Mouse (Mus musculus) kidney, adult 2 months (tissue): ENCODE measurements around the gene Camk2d. TPM values are rescaled to one million over a fixed set of nuclear protein-coding genes. Genes with fewer than 3 reads are reported as not detected.

ENCODE experiments used
- DNase-seq: peaks from one replicate; pipeline ENCODE4 v3.0.0; 2021
- H3K27ac ChIP-seq: fragments of 200-500 bp; 2 replicates; pipeline ENCODE4 v1.5.1; 2012; ENCODE audit warnings: low read depth, low read length, control low read depth, inconsistent platforms; ENCODE audit not compliant: insufficient read depth
- H3K27me3 ChIP-seq: fragments of 200-500 bp; replicated peaks from 2 replicates; pipeline ENCODE4 v1.6.1; 2012; ENCODE audit warnings: mild to moderate bottlenecking, moderate library complexity, low read length, inconsistent platforms; ENCODE audit not compliant: control insufficient read depth, insufficient read depth
- H3K36me3 ChIP-seq: fragments of 200-500 bp; 2 replicates; pipeline ENCODE4 v1.6.1; 2012; ENCODE audit warnings: mild to moderate bottlenecking, moderate library complexity, low read length, inconsistent platforms; ENCODE audit not compliant: control insufficient read depth, insufficient read depth
- H3K4me1 ChIP-seq: fragments of 200-500 bp; 2 replicates; pipeline ENCODE4 v1.6.1; 2011; ENCODE audit warnings: low read length; ENCODE audit not compliant: control insufficient read depth, insufficient read depth
- H3K4me3 ChIP-seq: fragments of 200-500 bp; 2 replicates; pipeline ENCODE4 v1.5.1; 2011; ENCODE audit warnings: mild to moderate bottlenecking, low read depth, low read length, control low read depth; ENCODE audit not compliant: insufficient read depth
- CTCF ChIP-seq: fragments of 200-500 bp; conservative IDR thresholded peaks from 2 replicates; pipeline ENCODE4 v1.5.1; 2011; ENCODE audit warnings: low read depth, mild to moderate bottlenecking, control low read depth, low read length, moderate library complexity, mixed read lengths; ENCODE audit not compliant: insufficient read depth, insufficient read length
- POLR2A ChIP-seq: fragments of 200-500 bp; IDR thresholded peaks from one replicate; pipeline ENCODE4 v1.6.1; 2011; ENCODE audit warnings: low read depth, low read length, control low read depth
- WGBS: fragments of 180-500 bp; shearing (Covaris S2); methylation state at CpG from one replicate; pipeline ENCODE4 v1.1.7; 2018; 5-methylcytosine and 5-hydroxymethylcytosine counted together
- polyA plus RNA-seq: library from polyadenylated mRNA; depleted of rRNA; stranded (reverse); fragments of >200 nt; gene quantifications from 2 replicates; pipeline ENCODE4 v1.2.3, GENCODE M21; 2012

Gene Camk2d
- polyA plus RNA-seq, 1 experiment, result 37.9 TPM

DNA sequence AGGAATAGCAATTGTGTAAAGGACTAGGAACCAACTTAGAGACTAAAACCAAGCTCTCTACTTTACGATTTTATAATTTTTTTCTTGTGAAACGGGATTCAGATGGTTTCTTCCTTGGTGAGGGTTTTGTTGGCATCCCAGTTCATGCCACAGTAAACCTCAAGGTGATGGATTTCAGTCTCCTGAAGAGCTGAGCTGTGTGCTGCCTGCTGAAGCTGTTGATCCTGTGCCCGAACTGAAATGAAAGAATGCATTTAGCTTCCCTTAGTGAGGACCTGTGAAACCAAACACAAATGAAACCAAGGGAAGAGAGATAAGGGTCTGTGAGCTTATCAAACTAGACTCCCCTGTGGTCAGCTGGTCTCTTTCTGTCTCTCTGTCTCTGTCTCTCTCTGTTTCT lies 103.6 kb downstream of the Camk2d start:
- Histone ChIP-seq H3K4me1 (peaks cover 4% of the 10 kb centered on the region; the same call in 1 of the 2 replicates), H3K27ac (no peak overlapping the region), H3K36me3 (no peaks in the 10 kb centered on the region), H3K27me3 (no peaks in the 10 kb centered on the region), H3K4me3 (no peak overlapping the region)
- DNase-seq, result no peak
- TF ChIP-seq CTCF (no peak), POLR2A (no peak)
- WGBS, result 89% methylated on average over 3 of the region's 3 CpGs

DNA sequence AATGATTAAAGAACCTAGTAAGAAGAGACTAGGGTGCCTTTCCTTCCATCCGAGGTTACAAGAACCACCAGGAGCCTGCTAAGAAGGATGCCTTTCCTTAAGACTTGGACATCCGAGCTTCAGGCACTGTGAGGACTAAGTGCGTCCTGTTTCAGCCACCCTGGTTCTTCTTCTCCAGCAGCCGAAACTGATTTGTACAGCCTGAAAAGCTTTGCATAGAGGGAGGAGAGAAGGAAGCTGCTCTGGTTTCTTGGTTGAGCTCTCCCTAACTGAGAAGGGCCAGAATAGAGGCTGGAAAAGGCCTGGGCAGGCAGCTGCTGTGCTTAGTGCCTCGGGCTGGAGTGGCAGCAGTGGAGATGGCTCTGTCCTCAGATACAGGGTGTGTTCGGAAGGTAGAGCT lies 105.0 kb downstream of the Camk2d start:
- Histone ChIP-seq H3K27me3 (no peaks in the 10 kb centered on the region), H3K27ac (no peak overlapping the region), H3K4me3 (no peak overlapping the region), H3K4me1 (no peaks in the 10 kb centered on the region), H3K36me3 (no peaks in the 10 kb centered on the region)
- 90% methylated on average over 6 of the region's 6 CpGs for WGBS
- no peak for TF ChIP-seq CTCF
- TF ChIP-seq POLR2A, result no peak
- DNase-seq, result no peak

DNA sequence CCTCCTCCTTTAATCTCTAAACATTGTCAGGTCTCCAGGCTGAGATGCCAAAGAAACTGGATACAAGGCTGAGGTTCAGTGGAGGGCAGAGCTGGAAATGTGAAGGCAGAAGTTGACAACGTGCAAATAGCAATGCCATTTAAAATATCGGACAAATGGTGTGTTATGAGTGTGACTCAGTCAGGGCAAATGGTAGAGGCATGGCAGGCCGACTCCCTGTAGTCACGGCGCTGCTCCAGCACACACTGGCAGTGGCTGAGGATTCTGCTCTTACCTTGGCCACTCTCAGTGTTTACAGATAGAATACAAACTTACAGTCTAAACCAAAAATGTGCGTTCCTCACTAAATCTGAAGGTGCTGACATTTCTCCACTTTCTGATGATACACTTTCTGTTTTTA lies 105.5 kb downstream of the Camk2d start:
- Histone ChIP-seq H3K27ac (no peak overlapping the region), H3K4me1 (no peaks in the 10 kb centered on the region), H3K27me3 (no peaks in the 10 kb centered on the region), H3K4me3 (no peak overlapping the region), H3K36me3 (no peaks in the 10 kb centered on the region)
- 83% methylated on average over 6 of the region's 6 CpGs for WGBS
- TF ChIP-seq CTCF (no peak), POLR2A (no peak)
- DNase-seq, result no peak

DNA sequence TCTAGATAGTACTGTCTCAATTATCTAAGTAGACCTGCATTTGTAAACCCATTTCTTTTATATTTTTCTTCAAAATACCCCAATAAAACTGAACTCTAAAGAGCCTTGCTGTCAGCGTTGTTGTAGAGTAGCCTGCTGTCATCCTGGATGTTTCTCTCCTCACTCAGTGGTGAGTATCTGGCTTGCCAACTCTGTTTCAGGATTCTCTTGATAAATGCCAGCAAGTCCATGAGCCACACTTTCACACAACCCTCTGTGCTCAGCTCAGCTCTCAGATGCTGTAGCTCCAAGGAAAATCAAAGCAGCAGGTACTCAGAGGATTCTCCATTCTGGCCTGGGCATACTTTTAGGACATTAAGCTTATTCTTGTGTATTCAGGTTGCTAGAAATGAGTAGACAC lies 109.4 kb downstream of the Camk2d start:
- 95% methylated on average over 1 of the region's 1 CpGs for WGBS
- DNase-seq, result no peak
- Histone ChIP-seq H3K27me3 (no peaks in the 10 kb centered on the region), H3K27ac (no peak overlapping the region), H3K4me3 (no peak overlapping the region), H3K4me1 (no peaks in the 10 kb centered on the region), H3K36me3 (no peaks in the 10 kb centered on the region)
- no peak for TF ChIP-seq CTCF

DNA sequence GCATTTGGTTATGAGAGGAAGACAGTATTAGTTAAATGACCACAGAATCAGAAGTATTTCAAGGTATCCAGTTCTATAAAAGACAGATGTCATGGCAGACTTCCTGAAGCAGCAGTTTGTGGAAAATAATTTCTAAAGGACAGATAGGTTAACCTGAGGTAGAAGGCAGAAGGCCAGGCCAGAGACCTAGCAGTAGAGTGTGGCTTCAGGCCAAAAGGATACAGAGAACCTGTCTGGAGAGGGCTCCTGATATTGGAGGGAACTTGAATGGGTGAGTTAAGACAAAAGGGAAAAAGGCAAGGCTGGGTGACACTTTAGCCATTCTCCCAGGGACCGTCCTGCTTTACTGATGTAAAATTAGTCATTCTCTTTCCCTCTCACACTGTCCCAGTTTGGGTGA lies 118.2 kb downstream of the Camk2d start:
- WGBS, result 98% methylated on average over 1 of the region's 1 CpGs
- Histone ChIP-seq H3K27ac (no peak overlapping the region), H3K27me3 (no peaks in the 10 kb centered on the region; the same call in 1 of the 2 replicates), H3K4me3 (no peak overlapping the region), H3K4me1 (no peaks in the 10 kb centered on the region), H3K36me3 (no peaks in the 10 kb centered on the region)
- TF ChIP-seq POLR2A (no peak), CTCF (no peak)
- DNase-seq, result no peak

DNA sequence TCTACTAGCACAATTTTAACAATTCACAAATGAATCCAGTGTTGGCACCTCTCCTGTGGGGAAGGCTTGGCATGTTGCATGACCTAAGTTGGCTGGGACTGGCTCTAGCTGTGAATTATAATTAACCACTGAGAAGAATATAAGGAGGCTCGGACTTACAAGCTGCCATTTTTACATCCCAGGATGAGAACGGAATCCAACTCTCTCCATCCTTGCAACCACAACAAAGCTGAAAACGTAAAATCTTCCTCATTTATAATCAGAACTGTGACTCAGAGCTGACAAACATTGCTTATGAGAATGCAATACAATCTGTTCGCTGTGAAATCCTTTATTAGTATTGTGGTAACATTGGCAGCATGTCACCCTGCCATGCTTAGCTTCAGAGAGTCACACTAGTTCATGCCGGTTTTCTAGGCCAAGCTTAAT lies 126.9 kb downstream of the Camk2d start:
- Histone ChIP-seq H3K36me3 (no peaks in the 10 kb centered on the region), H3K27ac (no peak overlapping the region), H3K4me3 (no peak overlapping the region), H3K4me1 (no peaks in the 10 kb centered on the region), H3K27me3 (no peaks in the 10 kb centered on the region)
- DNase-seq, result peak; percentile 43
- TF ChIP-seq CTCF (no peak), POLR2A (no peak)
- WGBS, result 81% methylated on average over 5 of the region's 5 CpGs

DNA sequence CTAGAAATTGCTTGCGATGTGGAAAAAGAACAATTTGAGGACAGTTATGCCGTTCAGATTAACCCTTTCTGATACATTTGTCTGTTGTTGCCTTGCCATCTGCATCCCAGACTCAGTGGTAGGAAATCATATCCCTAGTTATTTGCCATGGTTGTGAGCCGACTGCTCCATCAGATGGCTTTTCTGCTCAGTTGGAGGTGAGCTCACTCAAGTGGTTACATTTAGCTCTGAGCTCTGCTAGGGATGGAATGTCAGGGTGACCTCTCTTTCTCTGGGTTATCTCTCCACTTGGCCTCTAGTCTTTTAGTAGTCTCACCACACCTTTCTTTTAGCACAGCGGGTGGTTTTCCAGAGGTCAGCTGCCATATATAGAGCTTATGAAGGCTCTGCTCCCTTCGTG lies 127.4 kb downstream of the Camk2d start:
- 77% methylated on average over 5 of the region's 5 CpGs for WGBS
- Histone ChIP-seq H3K4me1 (no peaks in the 10 kb centered on the region), H3K27ac (no peak overlapping the region), H3K27me3 (no peaks in the 10 kb centered on the region), H3K36me3 (no peaks in the 10 kb centered on the region), H3K4me3 (no peak overlapping the region)
- no peak for TF ChIP-seq CTCF
- no peak for TF ChIP-seq POLR2A
- no peak for DNase-seq

DNA sequence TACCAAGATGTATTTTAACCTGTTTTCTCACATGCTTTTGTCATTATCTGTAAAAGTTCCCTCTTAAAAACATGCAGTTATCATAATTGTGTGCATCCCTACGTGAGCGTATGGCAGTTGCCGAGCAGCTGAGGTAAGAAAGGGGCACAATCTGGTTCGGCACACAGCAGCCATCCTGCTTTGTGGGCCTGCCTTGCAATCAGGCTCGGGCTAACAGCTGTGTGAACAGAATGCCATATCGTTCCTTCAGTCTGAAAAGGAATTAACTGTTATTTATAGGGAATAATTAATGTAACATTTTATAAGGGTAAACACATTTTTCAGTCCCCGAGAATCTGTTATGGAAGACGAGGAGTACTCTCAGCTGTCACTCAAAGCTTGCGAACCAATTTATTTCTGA lies 129.5 kb downstream of the Camk2d start:
- TF ChIP-seq CTCF (no peak), POLR2A (no peak)
- WGBS, result 86% methylated on average over 9 of the region's 9 CpGs
- Histone ChIP-seq H3K27me3 (no peaks in the 10 kb centered on the region), H3K4me1 (no peaks in the 10 kb centered on the region), H3K4me3 (no peak overlapping the region), H3K27ac (no peak overlapping the region), H3K36me3 (no peaks in the 10 kb centered on the region)
- DNase-seq, result no peak
